Mouse (Mus musculus): ENCODE data around the gene Atp5l. TPM values are rescaled to one million over a fixed set of nuclear protein-coding genes. Genes with fewer than 3 reads are reported as not detected.

The Atp5l gene
- polyA plus RNA-seq, 2 experiments from 2014 or later = 416 to 524 TPM

Other genes with a start within 250 kb of the Atp5l start
- not detected for gene Treh, start 247.5 kb downstream of the Atp5l start, polyA plus RNA-seq (2017; shearing (Covaris generic))
- gene Phldb1, start 185.5 kb downstream of the Atp5l start, polyA plus RNA-seq (2017; shearing (Covaris generic)) = under 1 TPM in 1 of 2 experiments, not detected in 1; 0.32 TPM
- gene Arcn1, start 152.9 kb downstream of the Atp5l start, polyA plus RNA-seq (2017; shearing (Covaris generic)) = 10 to 100 TPM; 68.0 to 77.9 TPM
- gene Ift46, start 152.8 kb downstream of the Atp5l start, polyA plus RNA-seq (2017; shearing (Covaris generic)) = 10 to 100 TPM; 55.1 to 73.7 TPM
- not detected for gene Tmem25, start 121.4 kb downstream of the Atp5l start, polyA plus RNA-seq (2017; shearing (Covaris generic))
- gene Ttc36, start 117.7 kb downstream of the Atp5l start, polyA plus RNA-seq (2017; shearing (Covaris generic)) = not detected
- gene Kmt2a, start 39.4 kb downstream of the Atp5l start, polyA plus RNA-seq (2017; shearing (Covaris generic)) = 10 to 100 TPM; 34.7 to 41.1 TPM
- gene Ube4a, start 44.9 kb upstream of the Atp5l start, polyA plus RNA-seq (2017; shearing (Covaris generic)) = 10 to 100 TPM; 26.6 to 40.4 TPM
- 1,000 to 10,000 TPM; 1,425 to 1,626 TPM for gene Cd3g, start 59.7 kb upstream of the Atp5l start, polyA plus RNA-seq (2017; shearing (Covaris generic))
- gene Cd3d, start 61.0 kb upstream of the Atp5l start, polyA plus RNA-seq (2017; shearing (Covaris generic)) = 100 to 1,000 TPM; 544 to 973 TPM
- 1,000 to 10,000 TPM; 1,413 to 1,834 TPM for gene Cd3e, start 88.9 kb upstream of the Atp5l start, polyA plus RNA-seq (2017; shearing (Covaris generic))
- gene Mpzl2, start 119.1 kb upstream of the Atp5l start, polyA plus RNA-seq (2017; shearing (Covaris generic)) = under 1 TPM; 0.16 to 0.24 TPM
- gene Mpzl3, start 134.4 kb upstream of the Atp5l start, polyA plus RNA-seq (2017; shearing (Covaris generic)) = 10 to 100 TPM in 1 of 2 experiments, 1 to 10 TPM in 1; 7.5 to 10.8 TPM
- 1 to 10 TPM; 3.8 to 5.3 TPM for gene Jaml, start 158.4 kb upstream of the Atp5l start, polyA plus RNA-seq (2017; shearing (Covaris generic))
- under 1 TPM; 0.30 to 0.39 TPM for gene Scn2b, start 197.0 kb upstream of the Atp5l start, polyA plus RNA-seq (2017; shearing (Covaris generic))
- gene Scn4b, start 217.7 kb upstream of the Atp5l start, polyA plus RNA-seq (2017; shearing (Covaris generic)) = under 1 TPM in 1 of 2 experiments, not detected in 1; 0.07 TPM

Data from CD4-positive, CD25-positive, alpha-beta regulatory T cell, adult 4 months (primary cell).